Mouse (Mus musculus) kidney, postnatal 14 days (tissue): Measurements from ENCODE around the gene Smg9.
"Not testable (repeated sequence)": the region's sequence is repeated elsewhere in the genome, so short reads cannot be mapped to it uniquely, and the experiment has no call there.

Experiments
- DNase-seq: peaks from one replicate; pipeline ENCODE4 v3.0.0; 2022; ENCODE audit warnings: mixed read lengths

Smg9 gene

DNA sequence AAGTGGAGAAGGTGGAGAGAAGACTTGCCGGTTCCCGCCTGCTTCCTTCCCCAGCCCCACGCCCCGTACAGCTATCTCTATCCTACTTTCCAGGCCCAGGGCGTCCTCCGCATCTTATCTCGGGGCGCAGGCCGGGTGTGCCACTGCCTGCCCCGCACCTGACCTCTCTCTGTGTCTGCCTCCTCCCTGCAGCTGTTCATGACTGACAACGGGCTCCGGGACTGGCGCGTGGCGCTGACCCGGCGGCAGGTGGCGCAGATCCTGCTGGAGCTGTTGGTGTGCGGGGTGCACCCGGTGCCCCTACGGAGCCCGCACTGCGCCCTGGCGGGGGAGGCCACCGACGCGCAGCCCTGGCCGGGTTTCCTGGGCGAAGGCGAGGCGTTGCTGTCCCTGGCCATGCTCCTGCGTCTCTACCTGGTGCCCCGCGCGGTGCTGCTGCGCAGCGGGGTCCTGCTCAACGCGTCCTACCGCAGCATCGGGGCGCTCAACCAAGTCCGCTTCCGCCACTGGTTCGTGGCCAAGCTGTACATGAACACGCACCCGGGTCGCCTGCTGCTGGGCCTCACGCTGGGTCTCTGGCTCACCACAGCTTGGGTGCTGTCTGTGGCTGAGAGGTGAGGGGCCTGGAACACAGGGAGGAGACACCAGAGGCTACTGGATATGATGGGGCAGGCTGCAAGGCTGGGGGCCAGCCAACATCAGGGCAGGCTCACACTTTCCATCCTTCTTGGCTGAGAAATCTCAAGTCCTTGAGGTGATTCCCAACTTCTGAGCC is 22.1 kb upstream of the Smg9 start:
- no peak for DNase-seq

DNA sequence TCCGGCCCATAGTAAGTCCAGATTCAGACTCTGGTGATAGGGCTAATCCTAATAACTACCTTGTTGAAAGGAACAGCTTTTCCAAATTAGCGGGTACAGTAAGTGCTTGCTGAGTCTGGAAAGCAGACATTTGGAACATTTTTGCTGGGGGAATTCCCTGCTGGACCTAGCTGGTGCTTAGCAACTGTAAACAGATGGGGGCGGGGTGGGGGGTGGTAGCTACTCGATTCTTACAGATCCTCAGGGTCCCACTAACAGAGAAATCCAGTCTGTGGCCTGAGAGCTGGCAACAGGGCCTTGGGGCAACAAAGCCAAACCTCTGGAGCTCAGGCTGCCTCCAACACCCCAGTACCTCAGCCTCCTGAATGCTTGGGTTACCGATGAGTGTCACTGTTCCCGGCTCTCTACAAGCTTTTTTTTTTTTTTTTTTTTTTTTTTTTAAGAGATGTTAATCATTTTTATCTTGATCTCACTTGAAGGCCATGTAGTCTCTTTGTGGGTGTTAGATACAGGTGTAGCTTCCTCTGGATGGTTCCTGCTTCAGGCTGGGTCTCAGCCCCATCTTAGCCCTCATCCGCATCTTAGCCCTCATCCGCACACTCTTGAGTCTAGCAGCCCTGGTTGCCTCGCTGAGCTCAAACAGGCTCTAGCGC is 21.2 kb upstream of the Smg9 start:
- no peak for DNase-seq

DNA sequence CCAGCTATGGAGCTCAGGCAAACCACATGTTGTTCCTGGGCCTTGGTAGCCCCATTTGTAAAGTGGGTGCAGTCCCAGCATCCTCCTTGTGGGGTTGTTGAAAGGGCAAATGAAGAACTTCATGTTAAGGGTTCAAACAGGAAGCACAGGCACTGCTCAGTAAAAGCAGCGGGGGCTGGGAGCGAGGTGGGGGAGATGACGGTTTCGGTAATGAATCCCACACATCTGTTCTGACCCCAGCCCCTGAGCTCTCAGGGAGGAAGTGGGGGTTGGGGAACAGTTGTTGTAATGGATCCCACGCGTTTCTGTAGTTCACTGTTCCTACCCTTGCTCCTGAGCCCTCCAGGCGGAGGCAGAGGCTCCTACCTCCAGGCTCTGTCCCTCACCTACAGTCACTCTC is 19.5 kb upstream of the Smg9 start:
- DNase-seq, result no peak

DNA sequence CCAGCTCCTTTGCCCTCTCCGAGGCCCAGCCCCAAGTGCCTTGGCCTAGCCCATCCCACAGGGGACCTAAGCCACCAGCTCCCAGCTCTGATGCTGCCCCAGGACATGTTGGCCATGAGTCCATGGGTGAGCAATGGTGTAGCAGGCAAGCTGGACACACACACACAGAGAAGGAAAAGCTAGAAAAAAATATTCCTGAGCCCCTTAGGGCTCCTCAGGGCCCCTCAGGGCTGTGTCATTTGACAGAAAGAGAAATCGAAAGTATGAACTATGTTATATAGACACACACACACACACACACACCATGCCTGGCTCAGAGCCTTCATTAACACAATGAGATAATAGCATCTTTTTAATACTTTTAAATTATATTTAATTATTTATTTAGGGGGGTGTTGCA is 19.0 kb upstream of the Smg9 start:
- no peak for DNase-seq

DNA sequence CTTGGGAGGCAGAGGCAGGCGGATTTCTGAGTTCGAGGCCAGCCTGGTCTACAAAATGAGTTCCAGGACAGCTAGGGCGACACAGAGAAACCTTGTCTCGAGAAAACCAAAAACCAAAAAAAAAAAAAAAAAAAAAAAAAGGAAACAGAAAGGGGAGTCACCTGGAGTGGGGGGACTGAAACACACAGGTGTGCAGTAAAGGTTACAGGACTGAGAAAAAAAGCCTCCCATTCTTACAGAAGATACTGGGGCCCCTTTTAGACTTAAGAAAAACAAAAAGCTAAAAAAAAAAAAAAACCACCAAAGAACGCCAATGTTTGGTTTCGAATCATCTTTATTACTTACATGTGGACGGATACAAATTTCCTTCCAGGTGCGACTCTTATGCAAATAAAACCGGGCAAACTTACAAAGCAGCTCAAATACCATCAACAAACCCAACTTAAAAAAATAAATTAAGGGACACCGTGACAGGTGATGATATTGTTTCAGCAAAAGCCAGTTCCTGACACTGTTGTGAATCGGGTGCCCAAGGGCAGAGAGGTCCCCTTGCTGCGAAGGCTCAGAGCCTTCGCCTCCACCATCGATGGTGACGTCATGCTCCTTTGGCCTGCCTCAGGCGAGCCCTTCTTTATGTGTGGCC is 16.6 kb upstream of the Smg9 start:
- DNase-seq, result no peak

DNA sequence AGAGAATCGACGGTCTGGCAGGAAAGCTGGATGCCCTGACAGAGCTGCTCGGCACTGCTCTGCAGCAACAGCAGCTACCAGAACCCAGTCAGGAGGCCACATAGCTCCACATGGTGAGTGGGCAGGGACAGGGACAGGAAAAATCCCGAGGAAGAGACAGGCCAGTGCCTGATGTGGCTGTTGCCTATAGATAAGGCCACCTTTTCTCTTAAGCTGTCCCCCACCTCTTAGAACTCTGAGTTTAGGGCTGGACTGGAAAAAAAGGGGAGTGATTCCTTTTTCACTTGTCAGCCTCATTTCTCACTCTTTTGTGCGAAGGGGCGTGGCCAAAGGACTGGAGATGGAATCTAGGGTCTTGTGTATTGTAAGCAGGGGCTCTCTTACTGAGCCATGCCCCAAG is 15.3 kb upstream of the Smg9 start:
- no peak for DNase-seq

DNA sequence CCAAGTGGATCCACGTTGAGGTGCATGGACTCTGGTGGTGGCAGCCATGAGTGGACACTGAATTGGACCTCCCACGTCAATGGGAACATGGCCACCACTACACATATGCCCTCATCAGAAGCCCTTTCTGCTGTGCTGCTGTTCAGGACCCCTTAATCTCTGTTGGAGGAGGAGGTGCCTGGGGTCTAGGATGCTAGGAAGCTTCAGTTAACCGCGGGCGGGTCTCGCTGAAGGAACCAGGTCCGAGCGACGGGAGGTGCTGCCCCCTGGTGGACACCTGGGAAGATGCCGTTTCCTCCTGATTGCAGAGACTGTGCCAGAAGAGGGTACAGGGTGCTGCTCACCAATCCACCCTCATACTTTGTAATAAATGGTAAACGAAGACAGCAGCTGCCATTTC is 14.6 kb upstream of the Smg9 start:
- DNase-seq, result peak; percentile 57

DNA sequence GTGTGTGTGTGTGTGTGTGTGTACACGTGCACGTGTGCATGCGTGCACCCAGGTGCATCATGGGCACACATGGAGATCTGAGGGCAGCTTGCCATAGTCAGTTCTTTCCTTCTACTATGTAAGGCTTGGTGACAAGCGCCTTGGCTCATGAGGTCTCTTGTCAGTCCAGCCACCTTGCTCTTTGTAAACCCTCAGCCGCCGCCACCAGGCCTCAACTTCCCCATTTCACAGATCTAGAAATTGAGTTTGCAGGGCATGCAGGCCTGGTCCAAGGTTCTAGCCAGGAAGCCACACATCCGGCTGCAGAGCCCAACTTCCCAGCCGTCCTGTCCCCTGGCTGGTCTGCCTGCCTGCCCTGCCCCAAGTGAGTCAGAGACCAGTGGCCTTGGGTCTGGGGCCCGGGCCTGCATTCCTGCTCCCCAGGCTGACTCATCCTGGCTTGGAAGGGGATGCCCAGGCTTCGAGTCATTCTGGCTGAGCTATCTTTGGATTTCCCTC is 12.3 kb upstream of the Smg9 start:
- DNase-seq, result no peak

DNA sequence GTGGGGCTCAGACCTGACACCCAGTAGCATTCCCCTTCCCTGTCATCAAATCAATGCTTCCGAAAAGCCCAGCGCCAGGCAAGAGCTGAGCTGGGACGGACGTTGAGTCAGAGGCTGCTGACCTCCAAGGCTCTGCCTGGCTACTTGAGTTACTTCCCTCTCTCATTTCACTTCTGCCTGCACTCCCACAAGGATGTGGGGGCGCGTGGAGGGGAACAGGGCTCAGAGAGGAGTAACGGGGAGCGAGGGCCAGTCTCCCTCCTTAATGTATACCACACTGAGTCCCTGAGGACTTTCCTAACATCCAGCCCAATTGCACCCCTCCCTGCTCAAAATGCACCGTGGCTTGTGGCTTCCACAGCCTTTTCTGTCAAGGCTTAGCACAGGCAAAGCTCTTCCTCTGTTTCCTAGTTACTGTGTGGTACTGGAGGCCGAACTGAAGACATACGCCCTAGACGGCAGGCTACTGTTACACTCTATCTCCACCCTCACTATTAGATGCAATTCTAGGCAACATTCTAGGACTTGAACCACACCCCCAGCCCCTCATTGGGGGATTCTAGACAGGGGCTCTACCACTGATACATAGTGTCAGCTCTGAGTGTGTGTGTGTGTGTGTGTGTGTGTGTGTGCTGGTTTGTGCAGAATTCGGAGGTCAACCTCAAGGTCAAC is 9.8 kb upstream of the Smg9 start:
- no peak for DNase-seq

DNA sequence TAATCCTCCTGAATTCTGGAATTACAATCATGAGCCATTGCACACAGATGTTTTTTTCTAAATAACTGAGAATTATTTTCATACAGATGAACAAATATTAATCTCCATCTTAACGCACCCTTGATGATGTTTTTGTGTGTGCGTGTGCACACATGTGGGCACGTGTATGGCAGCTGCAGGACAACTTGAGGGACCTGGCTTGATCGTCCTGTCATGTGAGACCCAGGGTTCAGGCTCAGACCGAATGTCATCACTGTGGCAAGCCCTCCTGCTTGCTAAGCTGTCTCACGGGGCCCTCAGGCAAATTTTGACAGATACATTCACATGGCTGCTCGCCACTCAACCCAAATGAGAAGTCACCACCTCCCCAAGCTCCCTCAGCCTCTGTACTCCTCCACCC is 8.9 kb upstream of the Smg9 start:
- DNase-seq, result no peak

DNA sequence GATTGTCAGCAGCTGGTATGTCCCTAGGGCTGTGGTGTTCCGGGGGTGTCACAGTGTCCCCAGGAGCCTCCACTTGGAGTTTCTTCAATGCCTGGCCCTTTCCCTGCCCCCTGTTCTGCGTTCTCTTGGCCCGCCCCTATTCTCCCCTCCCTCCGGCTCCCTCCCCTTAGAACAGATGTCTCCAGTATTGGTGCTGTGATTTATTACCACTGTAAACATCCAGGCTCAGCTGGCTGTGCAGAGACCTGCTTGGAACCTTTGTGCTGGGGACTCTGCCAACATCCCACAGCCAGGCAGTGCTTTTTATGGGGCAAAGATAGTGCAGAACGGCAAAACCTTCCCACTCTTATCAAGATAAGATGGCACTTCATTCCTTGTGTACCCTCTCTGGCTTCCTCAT is 8.3 kb upstream of the Smg9 start:
- DNase-seq, result peak; percentile 25

DNA sequence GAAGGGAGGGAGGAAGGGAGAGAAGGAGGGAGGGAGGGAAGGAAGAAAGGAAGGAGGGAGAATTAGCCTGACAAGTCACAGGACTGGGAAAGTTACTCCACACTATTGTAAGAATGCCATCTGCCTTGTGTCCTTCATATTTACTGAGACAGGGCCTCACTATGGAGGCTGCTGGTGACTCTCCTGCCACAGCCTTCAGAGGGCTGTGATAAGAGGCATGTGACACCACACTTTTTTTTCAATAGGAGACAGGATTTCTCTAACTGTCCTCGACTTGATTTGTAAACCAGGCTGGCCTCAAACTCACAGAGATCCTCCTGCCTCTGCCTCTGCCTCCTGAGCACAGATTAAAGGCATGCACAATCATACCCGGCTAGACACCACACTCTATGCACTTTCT is 7.7 kb upstream of the Smg9 start:
- DNase-seq, result no peak

DNA sequence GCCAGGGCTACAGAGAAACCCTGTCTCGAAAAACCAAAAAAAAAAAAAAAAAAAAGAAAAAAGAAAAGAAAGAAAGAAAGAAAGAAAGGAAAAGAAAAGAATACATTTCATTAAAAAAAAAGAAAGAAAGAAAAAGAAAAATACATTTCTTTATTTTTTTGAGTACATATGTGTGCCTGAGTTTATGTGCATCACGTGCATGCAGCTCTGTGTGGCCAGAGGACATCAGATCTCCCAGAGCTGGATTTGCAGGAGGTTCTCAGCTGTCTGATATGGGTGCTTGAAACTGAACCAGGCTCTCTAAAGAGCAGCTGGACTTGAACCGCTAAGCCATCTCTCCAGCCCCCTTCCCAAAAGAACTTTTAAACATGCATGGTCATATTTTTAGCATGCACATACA is 5.4 kb upstream of the Smg9 start:
- DNase-seq, result no peak

DNA sequence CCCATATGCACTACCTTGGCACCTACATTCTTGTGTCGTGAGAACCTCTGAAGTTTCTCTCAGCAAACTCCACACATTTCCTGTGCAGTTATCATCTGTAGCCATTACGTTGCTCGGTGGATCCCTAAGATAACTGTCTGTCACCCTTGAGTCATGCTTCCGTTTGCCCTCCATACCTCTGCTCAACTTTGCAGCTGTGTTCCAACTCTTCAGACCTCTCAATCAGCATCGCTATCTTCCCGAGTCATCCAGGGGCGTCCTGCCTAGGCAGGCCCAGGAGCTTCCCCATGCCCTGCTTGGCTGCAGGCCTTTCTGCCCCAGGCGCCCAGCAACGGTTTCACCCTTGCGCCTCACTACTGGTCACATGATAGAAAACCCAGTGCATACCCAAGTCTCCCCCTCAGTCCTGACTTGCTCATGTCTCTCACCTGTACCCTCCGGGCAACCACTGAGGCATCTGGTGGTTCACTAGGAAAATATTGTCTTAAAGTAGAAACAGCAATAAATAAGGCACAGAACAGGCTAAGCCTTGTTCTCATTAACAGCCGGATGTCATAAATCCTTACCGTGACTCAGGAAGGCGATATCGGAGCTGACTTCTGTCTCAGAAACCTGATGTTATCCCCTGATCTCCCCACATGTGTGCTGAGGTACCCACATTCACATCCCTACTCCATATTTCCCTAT is 4.8 kb upstream of the Smg9 start:
- no peak for DNase-seq

DNA sequence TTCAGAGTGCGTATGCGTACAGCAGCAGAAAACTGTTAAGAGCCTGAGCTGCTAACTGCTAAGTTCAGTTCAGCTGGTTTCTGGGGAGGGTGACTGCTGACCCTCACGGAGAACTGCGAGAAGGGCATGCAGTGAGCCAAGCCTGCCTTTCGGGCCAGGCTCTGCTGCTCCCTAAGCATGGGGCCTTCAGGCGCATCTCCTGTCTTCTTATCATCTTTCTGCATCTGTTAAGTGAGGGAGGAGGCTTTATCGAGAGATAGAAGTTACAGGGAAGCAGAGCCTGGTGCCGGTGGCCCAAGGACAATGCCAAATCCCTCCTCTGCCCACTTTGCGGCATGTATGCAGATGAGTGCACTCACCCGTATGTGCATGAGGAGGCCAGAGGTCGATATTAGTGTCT is 2.6 kb upstream of the Smg9 start:
- DNase-seq, result no peak

DNA sequence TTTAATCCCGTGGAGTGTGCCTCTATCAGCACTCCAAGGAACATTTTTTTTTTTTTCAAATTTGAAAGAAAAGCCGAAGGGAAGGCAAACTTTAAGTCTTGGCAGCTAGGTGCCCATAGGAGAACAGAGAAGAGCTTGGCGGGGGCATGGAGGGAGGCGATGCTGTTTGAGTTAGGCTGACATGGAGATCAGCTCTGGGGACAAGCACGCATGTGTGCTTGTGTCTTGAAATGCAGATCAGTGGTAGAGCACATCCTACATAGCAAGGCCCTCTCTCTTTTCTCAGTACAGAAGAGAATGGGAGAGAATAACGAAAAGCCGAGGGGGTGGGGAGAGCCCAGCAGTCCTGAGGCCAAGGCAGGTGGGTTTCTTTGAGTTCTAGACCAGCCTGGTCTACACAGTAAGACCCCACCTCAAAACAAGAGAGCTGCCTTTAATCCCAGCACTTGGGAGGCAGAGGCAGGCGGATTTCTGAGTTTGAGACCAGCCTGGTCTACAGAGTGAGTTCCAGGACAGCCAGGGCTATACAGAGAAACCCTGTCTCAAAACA is 980 bp upstream of the Smg9 start:
- DNase-seq, result no peak

DNA sequence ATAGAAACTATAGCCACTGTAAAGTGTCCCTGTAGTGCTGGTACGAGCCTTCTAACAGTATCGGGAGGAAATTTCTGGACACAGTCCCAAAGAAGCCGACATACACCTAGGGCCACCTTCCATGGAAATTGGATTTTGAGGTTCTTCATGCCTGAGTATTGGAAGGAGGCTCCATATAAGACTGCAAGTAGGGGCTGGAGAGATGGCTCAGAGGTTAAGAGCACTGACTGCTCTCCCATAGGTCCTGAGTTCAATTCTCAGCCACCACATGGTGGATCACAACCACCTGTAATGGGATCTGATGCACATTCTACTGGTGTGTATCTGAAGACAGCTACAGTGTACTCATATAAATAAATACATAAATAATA is 648 bp downstream of the Smg9 start:
- no peak for DNase-seq

DNA sequence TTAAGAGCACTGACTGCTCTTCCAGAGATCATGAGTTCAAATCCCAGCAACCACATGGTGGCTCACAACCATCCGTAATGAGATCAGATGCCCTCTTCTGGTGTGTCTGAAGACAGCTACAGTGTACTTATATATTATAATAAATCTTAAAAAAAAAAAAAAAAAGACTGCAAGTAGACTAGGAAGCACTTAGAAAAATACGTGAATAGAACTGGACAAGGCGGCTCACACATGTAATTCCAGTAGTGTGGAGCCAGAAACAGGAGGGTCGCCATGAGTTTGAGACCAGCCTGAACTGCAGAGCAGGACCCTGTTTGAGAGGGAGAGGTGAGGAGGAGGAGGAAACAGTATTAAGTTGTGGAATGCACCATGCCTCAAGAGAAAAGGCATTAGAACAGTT is 1.1 kb downstream of the Smg9 start:
- DNase-seq, result not testable (repeated sequence)

DNA sequence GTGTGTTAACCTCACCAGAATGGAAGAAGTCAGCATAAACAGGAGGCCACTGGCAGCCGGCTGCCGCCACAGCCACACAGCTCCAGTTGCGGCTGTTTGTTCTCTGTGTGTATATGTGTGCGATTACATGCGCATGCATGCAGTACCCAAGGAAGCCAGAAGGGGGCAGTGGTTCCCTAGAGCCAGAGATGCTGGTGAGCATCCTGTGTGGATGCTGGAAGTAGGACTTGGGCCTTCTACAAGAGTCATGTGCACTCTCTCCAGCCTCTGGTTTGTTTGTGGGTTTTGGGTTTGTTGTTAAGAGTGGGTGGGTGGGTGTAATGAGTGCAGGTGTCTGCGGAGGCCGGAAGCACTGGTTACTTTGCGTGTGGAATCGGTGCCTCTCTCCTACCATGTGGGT is 3.4 kb downstream of the Smg9 start:
- no peak for DNase-seq

DNA sequence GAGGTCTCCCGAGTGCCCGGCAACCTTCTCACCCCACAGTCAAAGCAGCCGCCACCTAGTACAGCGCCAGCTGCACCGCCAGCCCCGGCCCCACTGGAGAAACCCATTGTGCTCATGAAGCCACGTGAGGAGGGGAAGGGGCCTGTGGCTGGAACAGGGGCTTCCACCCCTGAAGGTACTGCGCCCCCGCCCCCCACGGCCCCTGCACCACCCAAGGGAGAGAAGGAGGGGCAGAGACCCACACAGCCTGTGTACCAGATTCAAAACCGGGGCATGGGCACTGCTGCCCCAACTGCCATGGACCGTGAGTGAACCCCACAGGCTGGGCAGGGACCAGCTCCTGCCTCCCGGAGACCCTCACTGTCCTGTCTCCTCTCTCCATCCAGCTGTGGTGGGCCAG is 6.2 kb downstream of the Smg9 start:
- no peak for DNase-seq

DNA sequence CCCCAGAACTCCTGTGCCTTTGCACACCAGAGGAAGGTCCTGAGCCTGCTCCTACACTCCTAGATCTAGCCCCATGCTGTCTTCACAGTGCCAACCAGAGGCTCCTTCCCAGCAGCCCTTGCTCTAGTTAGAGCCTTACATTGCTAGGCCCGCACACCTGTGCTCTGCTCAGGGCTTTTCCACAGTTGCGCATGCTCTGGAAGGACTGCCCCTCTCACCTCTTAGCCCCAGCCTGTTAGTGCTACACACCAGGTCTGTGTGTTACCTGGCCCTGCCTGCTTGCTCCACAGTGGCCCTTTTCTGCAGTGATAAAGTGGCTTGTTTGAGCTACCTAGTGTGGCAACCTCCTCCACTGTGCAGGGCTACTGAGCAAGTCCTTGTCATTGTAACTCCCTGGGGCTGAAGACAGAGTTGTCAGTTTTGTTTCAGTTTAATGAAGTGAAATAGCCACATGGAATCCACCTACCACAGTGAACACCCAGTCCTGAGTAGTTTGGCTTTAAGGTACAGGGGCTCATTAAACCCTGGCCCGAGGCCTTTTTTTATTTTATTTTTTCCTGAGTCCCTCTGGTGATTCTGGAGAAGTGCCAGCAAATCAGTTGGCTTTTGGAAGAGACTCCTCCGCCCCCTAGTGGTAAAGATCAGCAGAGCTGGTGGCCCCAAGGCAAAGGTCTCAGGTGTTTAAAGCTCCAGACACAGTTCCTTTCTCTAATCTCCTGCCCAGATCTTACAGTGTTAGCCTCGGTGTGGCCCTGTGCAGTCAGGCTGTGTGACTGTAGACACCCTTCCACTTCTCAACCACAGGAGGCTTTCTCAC is 7.3 kb downstream of the Smg9 start:
- peak; percentile 84 for DNase-seq

DNA sequence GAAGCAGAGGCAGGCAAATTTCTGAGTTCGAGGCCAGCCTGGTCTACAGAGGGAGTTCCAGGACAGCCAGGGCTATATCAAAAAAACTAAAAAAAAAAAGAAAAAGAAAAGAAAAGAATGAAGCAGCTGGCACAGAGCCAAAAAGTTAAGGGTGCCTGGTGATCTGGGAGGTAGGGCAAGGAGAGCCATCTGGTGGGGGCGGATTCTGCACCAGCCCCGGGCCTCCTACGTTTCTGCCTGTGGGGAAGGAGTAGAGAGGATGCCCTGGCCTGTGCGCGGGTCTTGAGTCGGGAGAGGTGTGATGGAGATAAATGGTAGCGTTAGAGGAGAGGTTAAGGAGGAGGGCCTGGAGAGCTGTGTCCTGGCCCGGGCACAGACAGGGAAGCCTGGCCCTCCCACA is 8.8 kb downstream of the Smg9 start:
- no peak for DNase-seq
